15 mouse cellular contexts compared by ENCODE assay signal in the genomic region with DNA sequence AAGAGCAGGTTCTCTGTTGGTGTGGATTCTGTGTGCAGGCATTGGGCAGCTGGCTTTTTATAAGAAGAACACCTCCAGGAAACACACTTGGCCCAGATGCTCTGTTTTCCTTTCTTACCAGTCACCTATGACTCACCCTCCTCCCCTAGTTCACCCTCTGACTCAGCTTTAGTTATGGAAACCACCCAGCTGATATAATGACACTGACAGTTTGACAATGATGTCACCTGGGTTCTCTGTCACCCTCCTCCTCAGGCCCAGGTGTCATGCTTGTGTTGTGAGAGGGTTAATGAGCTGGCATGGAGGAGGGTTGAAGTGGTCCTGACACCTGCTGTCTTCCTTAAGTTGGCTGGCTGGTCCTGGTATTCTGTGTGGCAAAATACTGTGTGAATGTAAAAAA. TPM values are rescaled to one million over a fixed set of nuclear protein-coding genes. Genes with fewer than 3 reads are reported as not detected.
A peak's percentile ranks its signal among the peaks of the same experiment; 100 is the strongest.
DNase-seq lines count a peak whose midpoint lies in the region; ATAC-seq and TF ChIP-seq lines count a peak whose summit lies in the region.
"Had no signal": no experiment of that assay in that cellular context is flagged by ENCODE, and none has a peak within 500 bp of the region (broad histone marks: within the 10 kb centered on the region; RNA-seq: fewer than 3 reads in every experiment).

Gene Sprr1a (minus strand): TSS at position 33 of the 400 bp plus-strand sequence.

- H3K4me2 ChIP-seq in limb, embryonic 15.5 days, result no peak within 1 kb of the TSS
- H3K4me2 ChIP-seq in myocyte (ENCODE audit: low read depth), result peak within 1 kb of the TSS; percentile 10
- H3K4me2 ChIP-seq in midbrain, embryonic 11.5 days, result no peak within 1 kb of the TSS
- H3K4me2 ChIP-seq: limb, embryonic 13.5 days; lung, embryonic 15.5 days; midbrain, embryonic 15.5 days; neural tube, embryonic 15.5 days had no signal

- H3K4me1 ChIP-seq in limb, embryonic 15.5 days, result no peaks in the 10 kb centered on the region
- no peaks in the 10 kb centered on the region for H3K4me1 ChIP-seq in limb, embryonic 10.5 days
- no peaks in the 10 kb centered on the region for H3K4me1 ChIP-seq in midbrain, embryonic 11.5 days (ENCODE audit: control insufficient read depth, insufficient read depth, low read length)
- H3K4me1 ChIP-seq: limb, embryonic 13.5 days; midbrain, embryonic 15.5 days; neural tube, embryonic 15.5 days had no signal

- no peak within 1 kb of the TSS for H3K9ac ChIP-seq in limb, embryonic 15.5 days
- H3K9ac ChIP-seq in midbrain, embryonic 11.5 days (ENCODE audit: low read length), result no peak within 1 kb of the TSS
- H3K9ac ChIP-seq: limb, embryonic 13.5 days; lung, embryonic 15.5 days; midbrain, embryonic 15.5 days; neural tube, embryonic 15.5 days had no signal

- no peaks in the 10 kb centered on the region for H3K27me3 ChIP-seq in limb, embryonic 15.5 days
- no peaks in the 10 kb centered on the region for H3K27me3 ChIP-seq in limb, embryonic 10.5 days (ENCODE audit: low read depth, poor library complexity, severe bottlenecking)
- no peaks in the 10 kb centered on the region for H3K27me3 ChIP-seq in myocyte (ENCODE audit: control insufficient read depth, insufficient read depth, insufficient read length)
- no peaks in the 10 kb centered on the region for H3K27me3 ChIP-seq in midbrain, embryonic 11.5 days (ENCODE audit: control insufficient read depth, insufficient read depth, low read length)
- H3K27me3 ChIP-seq: limb, embryonic 13.5 days; lung, embryonic 15.5 days; midbrain, embryonic 15.5 days; neural tube, embryonic 15.5 days had no signal

- no peaks in the 10 kb centered on the region for H3K36me3 ChIP-seq in limb, embryonic 15.5 days
- no peaks in the 10 kb centered on the region for H3K36me3 ChIP-seq in limb, embryonic 10.5 days
- no peaks in the 10 kb centered on the region for H3K36me3 ChIP-seq in myocyte (ENCODE audit: control insufficient read depth, insufficient read depth)
- no peaks in the 10 kb centered on the region for H3K36me3 ChIP-seq in midbrain, embryonic 11.5 days (ENCODE audit: control insufficient read depth, insufficient read depth, low read length)
- H3K36me3 ChIP-seq: limb, embryonic 13.5 days; lung, embryonic 15.5 days; midbrain, embryonic 15.5 days; neural tube, embryonic 15.5 days had no signal

- H3K9me3 ChIP-seq in limb, embryonic 15.5 days, result no peaks in the 10 kb centered on the region
- H3K9me3 ChIP-seq in limb, embryonic 10.5 days (replicated peaks), result no peaks in the 10 kb centered on the region
- H3K9me3 ChIP-seq in midbrain, embryonic 11.5 days (ENCODE audit: control insufficient read depth, low read length), result no peaks in the 10 kb centered on the region
- H3K9me3 ChIP-seq: limb, embryonic 13.5 days; lung, embryonic 15.5 days; midbrain, embryonic 15.5 days; neural tube, embryonic 15.5 days had no signal

- no peak within 1 kb of the TSS for H3K4me3 ChIP-seq in limb, embryonic 15.5 days
- H3K4me3 ChIP-seq in limb, embryonic 10.5 days, result no peak within 1 kb of the TSS
- no peak within 1 kb of the TSS for H3K4me3 ChIP-seq in myocyte
- no peak within 1 kb of the TSS for H3K4me3 ChIP-seq in midbrain, embryonic 11.5 days (ENCODE audit: low read depth, low read length)
- H3K4me3 ChIP-seq: heart, adult 2 months; limb, embryonic 13.5 days; lung, embryonic 15.5 days; midbrain, embryonic 15.5 days; neural tube, embryonic 15.5 days had no signal

- no peak for DNase-seq in limb, embryonic 10.5 days (ENCODE audit: low spot score)
- peak; percentile 40 for DNase-seq in 416B (ENCODE audit: low read depth)
- peak; percentile 9 for DNase-seq in adrenal gland, postnatal 10 days
- DNase-seq in yolk sac, embryonic 10.5 days (ENCODE audit: low spot score), result no peak
- DNase-seq in midbrain, embryonic 11.5 days (ENCODE audit: low spot score, missing footprints), result no peak
- DNase-seq: heart, adult 2 months; kidney, adult 18-20 months; right cerebral cortex, postnatal 14 days had no signal

- H3ac ChIP-seq in myocyte (ENCODE audit: control insufficient read depth, insufficient read length), result no peak within 1 kb of the TSS

- no peak within 1 kb of the TSS; the same call in 1 of the 2 replicates for H3K27ac ChIP-seq in limb, embryonic 15.5 days
- H3K27ac ChIP-seq in limb, embryonic 10.5 days, result no peak within 1 kb of the TSS
- no peak within 1 kb of the TSS for H3K27ac ChIP-seq in midbrain, embryonic 11.5 days (ENCODE audit: low read depth, low read length)
- H3K27ac ChIP-seq: heart, adult 2 months; limb, embryonic 13.5 days; lung, embryonic 15.5 days; midbrain, embryonic 15.5 days; neural tube, embryonic 15.5 days had no signal

- ATAC-seq in limb, embryonic 15.5 days (ENCODE audit: insufficient number of reproducible peaks, low FRiP score, low TSS enrichment, low read depth), result no peak
- ATAC-seq in midbrain, embryonic 11.5 days (ENCODE audit: low FRiP score), result no peak
- ATAC-seq: midbrain, embryonic 15.5 days had no signal

- no peak for TF ChIP-seq POLR2A in myocyte (IDR thresholded peaks at IDR 0.05; ENCODE audit: insufficient read length, low read depth)

- H3K79me2 ChIP-seq in myocyte (ENCODE audit: control insufficient read depth, insufficient read depth), result no peaks in the 10 kb centered on the region

TF ChIP-seq in myocyte, 11 proteins besides CTCF, POLR2A, EP300 and RAD21:
- TF ChIP-seq USF1 (IDR thresholded peaks at IDR 0.05; ENCODE audit: low read depth) (no peak), MYOD1 (IDR thresholded peaks at IDR 0.05; ENCODE audit: control insufficient read depth in 1 of 3, insufficient read length in 2 of 3, low read depth in 2 of 3) (peak in 1 of 3 experiments; percentile 46)

RNA-seq across cellular contexts. Expression of gene Sprr1a, which starts in this region (rescaled TPM):
- polyA plus RNA-seq in limb, embryonic 15.5 days (2015; fragmentation: Nextera tagmentation; extraction: Ambion mirVana), result 152 and 183 TPM in 2 replicates
- not detected in 2 replicates for polyA plus RNA-seq in limb, embryonic 10.5 days (2016; fragmentation: Nextera tagmentation; extraction: Ambion mirVana)
- not detected for total RNA-seq in adrenal gland, postnatal 10 days (2021)
- 9.2 TPM for polyA plus RNA-seq in myocyte (2012; fragmentation: generic; extraction: Trizol)
- polyA plus RNA-seq in midbrain, embryonic 11.5 days (2014; fragmentation: Nextera tagmentation; extraction: Ambion mirVana), result not detected in 2 replicates
- total RNA-seq: heart, adult 2 months; hematopoietic stem cell, adult 5-6 weeks had no signal

Comparison
In these comparisons a context has a peak if more than half of its experiments do, and no peak if none do; other contexts are left out.
1. RNA of gene Sprr1a (polyA plus RNA-seq): 152 to 183 TPM in limb, embryonic 15.5 days; 9.2 TPM in myocyte (single experiment), not detected in limb, embryonic 10.5 days and not detected in midbrain, embryonic 11.5 days; every median in the first group is over 10 times any median in the second.
2. Peak in DNase-seq in adrenal gland, postnatal 10 days; RNA of the gene not detected or under 1 TPM.